Mouse (Mus musculus): ENCODE measurements around the gene 4930524B15Rik. TPM values are rescaled to one million over a fixed set of nuclear protein-coding genes. Genes with fewer than 3 reads are reported as not detected.
"Not testable (repeated sequence)": the region's sequence is repeated elsewhere in the genome, so short reads cannot be mapped to it uniquely, and the experiment has no call there.

Gene 4930524B15Rik
- polyA plus RNA-seq, 1 experiment from 2014 or later: 0.32 TPM

- no peaks in the 10 kb centered on the region for H3K27me3 ChIP-seq (ENCODE audit: control insufficient read depth, insufficient read depth, low read length)
- peak overlapping the region; percentile 41 for H3K4me3 ChIP-seq (ENCODE audit: low read depth, low read length)
- H3K4me2 ChIP-seq (replicated peaks; ENCODE audit: low read depth, low read length): peak overlapping the region; percentile 49
- peak overlapping the region; percentile 94 for H3K27ac ChIP-seq (ENCODE audit: low read depth, low read length)
- peak; percentile 90 for ATAC-seq (ENCODE audit: low FRiP score)
- peak overlapping the region; percentile 75 for H3K9ac ChIP-seq (ENCODE audit: low read depth, low read length)
- peak; percentile 77 for DNase-seq (ENCODE audit: low spot score)
- peaks cover 20% of the 10 kb centered on the region for H3K36me3 ChIP-seq (ENCODE audit: control insufficient read depth, insufficient read depth, low read length)
- H3K9me3 ChIP-seq (ENCODE audit: control insufficient read depth, low read length): peaks cover 4% of the 10 kb centered on the region; the same call in 1 of the 2 replicates
- 1% methylated on average over 5 of the region's 5 CpGs for WGBS
- peaks cover 4% of the 10 kb centered on the region; the same call in 1 of the 2 replicates for H3K4me1 ChIP-seq (replicated peaks; ENCODE audit: control insufficient read depth, insufficient read depth, low read length)
These were observed 37.3 kb downstream of the 4930524B15Rik start for GRCm38 (mm10) chr11:32002670-32003072.

- not testable (repeated sequence) for H3K4me1 ChIP-seq (replicated peaks; ENCODE audit: control insufficient read depth, insufficient read depth, low read length); H3K9me3 ChIP-seq (ENCODE audit: control insufficient read depth, low read length); H3K4me2 ChIP-seq (replicated peaks; ENCODE audit: low read depth, low read length); DNase-seq (ENCODE audit: low spot score); H3K9ac ChIP-seq (ENCODE audit: low read depth, low read length); ATAC-seq (ENCODE audit: low FRiP score); H3K27me3 ChIP-seq (ENCODE audit: control insufficient read depth, insufficient read depth, low read length); H3K4me3 ChIP-seq (ENCODE audit: low read depth, low read length); H3K27ac ChIP-seq (ENCODE audit: low read depth, low read length)
- 81% methylated on average over 3 of the region's 3 CpGs for WGBS
- peaks cover 20% of the 10 kb centered on the region for H3K36me3 ChIP-seq (ENCODE audit: control insufficient read depth, insufficient read depth, low read length)
These were observed 42.7 kb downstream of the 4930524B15Rik start for GRCm38 (mm10) chr11:32008049-32008448.

- Histone ChIP-seq H3K4me1 (replicated peaks; ENCODE audit: control insufficient read depth, insufficient read depth, low read length) (peaks cover 6% of the 10 kb centered on the region), H3K27me3 (ENCODE audit: control insufficient read depth, insufficient read depth, low read length) (no peaks in the 10 kb centered on the region), H3K36me3 (ENCODE audit: control insufficient read depth, insufficient read depth, low read length) (peaks cover 20% of the 10 kb centered on the region), H3K9ac (ENCODE audit: low read depth, low read length) (no peak overlapping the region), H3K4me2 (replicated peaks; ENCODE audit: low read depth, low read length) (no peak overlapping the region), H3K9me3 (ENCODE audit: control insufficient read depth, low read length) (peaks cover 4% of the 10 kb centered on the region; the same call in 1 of the 2 replicates), H3K27ac (ENCODE audit: low read depth, low read length) (no peak overlapping the region), H3K4me3 (ENCODE audit: low read depth, low read length) (no peak overlapping the region)
- ATAC-seq (ENCODE audit: low FRiP score): no peak
- 74% methylated on average over 3 of the region's 3 CpGs for WGBS
- no peak for DNase-seq (ENCODE audit: low spot score)
These were observed 43.5 kb downstream of the 4930524B15Rik start for GRCm38 (mm10) chr11:32008852-32009251.

GRCm38 (mm10) chr11:32009961-32010662 is 44.7 kb downstream of the 4930524B15Rik start:
- ATAC-seq (ENCODE audit: low FRiP score): peak; percentile 85
- DNase-seq (ENCODE audit: low spot score): peak; percentile 77
- no peak overlapping the region for H3K4me3 ChIP-seq (ENCODE audit: low read depth, low read length)
- peaks cover 18% of the 10 kb centered on the region for H3K36me3 ChIP-seq (ENCODE audit: control insufficient read depth, insufficient read depth, low read length)
- no peaks in the 10 kb centered on the region for H3K27me3 ChIP-seq (ENCODE audit: control insufficient read depth, insufficient read depth, low read length)
- 9% methylated on average over 13 of the region's 13 CpGs for WGBS
- peaks cover 6% of the 10 kb centered on the region for H3K4me1 ChIP-seq (replicated peaks; ENCODE audit: control insufficient read depth, insufficient read depth, low read length)
- H3K9me3 ChIP-seq (ENCODE audit: control insufficient read depth, low read length): peaks cover 4% of the 10 kb centered on the region; the same call in 1 of the 2 replicates
- peak overlapping the region; percentile 69 for H3K27ac ChIP-seq (ENCODE audit: low read depth, low read length)
- no peak overlapping the region for H3K4me2 ChIP-seq (replicated peaks; ENCODE audit: low read depth, low read length)
- H3K9ac ChIP-seq (ENCODE audit: low read depth, low read length): 0 out of 2 replicates have a peak overlapping the region, but pooled peaks have one; percentile 29

GRCm38 (mm10) chr11:32010663-32010970 is 45.2 kb downstream of the 4930524B15Rik start:
- ATAC-seq (ENCODE audit: low FRiP score) (peak; percentile 28; the same call in 1 of the 2 replicates), DNase-seq (ENCODE audit: low spot score) (no peak)
- Histone ChIP-seq H3K4me3 (ENCODE audit: low read depth, low read length) (no peak overlapping the region), H3K4me2 (replicated peaks; ENCODE audit: low read depth, low read length) (no peak overlapping the region), H3K27ac (ENCODE audit: low read depth, low read length) (peak overlapping the region; percentile 69; the same call in 1 of the 2 replicates), H3K9me3 (ENCODE audit: control insufficient read depth, low read length) (peaks cover 4% of the 10 kb centered on the region; the same call in 1 of the 2 replicates), H3K27me3 (ENCODE audit: control insufficient read depth, insufficient read depth, low read length) (no peaks in the 10 kb centered on the region), H3K36me3 (ENCODE audit: control insufficient read depth, insufficient read depth, low read length) (peaks cover 16% of the 10 kb centered on the region), H3K4me1 (replicated peaks; ENCODE audit: control insufficient read depth, insufficient read depth, low read length) (peaks cover 6% of the 10 kb centered on the region), H3K9ac (ENCODE audit: low read depth, low read length) (no peak overlapping the region)
- WGBS: 52% methylated on average over 5 of the region's 5 CpGs

GRCm38 (mm10) chr11:32011867-32012603 is 46.6 kb downstream of the 4930524B15Rik start:
- ATAC-seq (ENCODE audit: low FRiP score) (no peak), DNase-seq (ENCODE audit: low spot score) (no peak)
- H3K9me3 ChIP-seq (ENCODE audit: control insufficient read depth, low read length): no peaks in the 10 kb centered on the region
- no peaks in the 10 kb centered on the region for H3K27me3 ChIP-seq (ENCODE audit: control insufficient read depth, insufficient read depth, low read length)
- peaks cover 2% of the 10 kb centered on the region; the same call in 1 of the 2 replicates for H3K36me3 ChIP-seq (ENCODE audit: control insufficient read depth, insufficient read depth, low read length)
- WGBS: 64% methylated on average over 9 of the region's 9 CpGs
- H3K27ac ChIP-seq (ENCODE audit: low read depth, low read length): no peak overlapping the region
- no peak overlapping the region for H3K4me2 ChIP-seq (replicated peaks; ENCODE audit: low read depth, low read length)
- no peak overlapping the region for H3K9ac ChIP-seq (ENCODE audit: low read depth, low read length)
- peaks cover 6% of the 10 kb centered on the region for H3K4me1 ChIP-seq (replicated peaks; ENCODE audit: control insufficient read depth, insufficient read depth, low read length)
- H3K4me3 ChIP-seq (ENCODE audit: low read depth, low read length): no peak overlapping the region

GRCm38 (mm10) chr11:32013014-32013427 is 47.6 kb downstream of the 4930524B15Rik start:
- Histone ChIP-seq H3K4me2 (replicated peaks; ENCODE audit: low read depth, low read length) (no peak overlapping the region), H3K4me1 (replicated peaks; ENCODE audit: control insufficient read depth, insufficient read depth, low read length) (peaks cover 6% of the 10 kb centered on the region), H3K4me3 (ENCODE audit: low read depth, low read length) (no peak overlapping the region), H3K27me3 (ENCODE audit: control insufficient read depth, insufficient read depth, low read length) (no peaks in the 10 kb centered on the region), H3K36me3 (ENCODE audit: control insufficient read depth, insufficient read depth, low read length) (no peaks in the 10 kb centered on the region), H3K9ac (ENCODE audit: low read depth, low read length) (no peak overlapping the region), H3K9me3 (ENCODE audit: control insufficient read depth, low read length) (no peaks in the 10 kb centered on the region), H3K27ac (ENCODE audit: low read depth, low read length) (no peak overlapping the region)
- ATAC-seq (ENCODE audit: low FRiP score): no peak
- WGBS: 90% methylated on average over 4 of the region's 4 CpGs
- DNase-seq (ENCODE audit: low spot score): no peak

GRCm38 (mm10) chr11:32013561-32013960 is 48.2 kb downstream of the 4930524B15Rik start:
- no peaks in the 10 kb centered on the region for H3K9me3 ChIP-seq (ENCODE audit: control insufficient read depth, low read length)
- ATAC-seq (ENCODE audit: low FRiP score) (no peak), DNase-seq (ENCODE audit: low spot score) (no peak)
- H3K27ac ChIP-seq (ENCODE audit: low read depth, low read length): no peak overlapping the region
- 93% methylated on average over 1 of the region's 1 CpGs for WGBS
- no peak overlapping the region for H3K9ac ChIP-seq (ENCODE audit: low read depth, low read length)
- no peak overlapping the region for H3K4me2 ChIP-seq (replicated peaks; ENCODE audit: low read depth, low read length)
- H3K4me3 ChIP-seq (ENCODE audit: low read depth, low read length): no peak overlapping the region
- H3K36me3 ChIP-seq (ENCODE audit: control insufficient read depth, insufficient read depth, low read length): no peaks in the 10 kb centered on the region
- peaks cover 6% of the 10 kb centered on the region for H3K4me1 ChIP-seq (replicated peaks; ENCODE audit: control insufficient read depth, insufficient read depth, low read length)
- no peaks in the 10 kb centered on the region for H3K27me3 ChIP-seq (ENCODE audit: control insufficient read depth, insufficient read depth, low read length)
